Mouse (Mus musculus) olfactory bulb, adult 2 months (tissue): ENCODE measurements around the gene Nr2f1.

ENCODE experiments used
- CTCF ChIP-seq: fragments of 200-500 bp; IDR thresholded peaks from 2 replicates; pipeline ENCODE4 v1.5.1; 2012; ENCODE audit warnings: low read depth, mild to moderate bottlenecking, low read length, moderate library complexity; ENCODE audit not compliant: insufficient read depth
- POLR2A ChIP-seq: fragments of 200-500 bp; IDR thresholded peaks from 2 replicates; pipeline ENCODE4 v1.6.1; 2012; ENCODE audit warnings: mild to moderate bottlenecking, low read depth, low read length, moderate library complexity; ENCODE audit not compliant: insufficient read depth

GRCm38 (mm10) chr13:78198871-78199641, 501 bp downstream of the Nr2f1 start:
- no peak for TF ChIP-seq POLR2A
- no peak for TF ChIP-seq CTCF
